Mouse (Mus musculus): ENCODE results near the gene Aebp1. TPM values are rescaled to one million over a fixed set of nuclear protein-coding genes. Genes with fewer than 3 reads are reported as not detected.

Aebp1 gene
- polyA plus RNA-seq, 1 experiment from 2014 or later: 32.5 TPM

DNA sequence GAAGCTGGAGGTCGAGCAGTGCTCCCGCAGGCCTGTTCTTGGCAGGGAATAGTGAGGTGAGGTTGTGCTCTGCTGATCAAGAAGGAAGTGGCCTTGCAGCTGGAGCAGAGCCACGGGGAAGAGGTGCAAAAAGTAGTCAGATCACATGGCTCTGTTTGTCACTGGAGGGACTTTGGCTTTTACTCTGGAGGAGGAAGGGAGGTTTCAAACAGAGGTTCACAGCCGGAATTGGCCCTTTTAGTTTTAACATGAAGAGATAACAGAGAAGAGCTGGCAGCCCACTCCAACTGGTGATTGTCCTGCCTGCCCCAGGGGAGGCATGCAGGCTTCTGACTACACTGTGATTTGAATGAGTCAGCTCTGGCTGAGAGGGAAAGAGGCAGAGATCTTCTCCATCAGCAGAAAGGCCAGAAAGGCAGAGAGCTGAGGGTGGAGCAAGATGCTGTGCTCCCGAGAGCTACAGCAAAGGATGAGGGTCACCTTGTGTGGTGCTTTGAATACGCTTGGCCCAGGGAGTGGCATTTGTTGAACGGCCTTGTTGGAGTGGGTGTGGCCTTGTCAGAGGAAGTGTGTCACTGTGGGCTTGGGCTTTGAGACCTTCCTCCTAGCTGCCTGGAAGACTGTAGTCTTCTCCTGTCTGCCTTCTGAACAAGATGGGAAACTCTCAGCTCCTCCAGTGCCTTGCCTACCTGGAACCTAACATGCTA is 15.0 kb upstream of the Aebp1 start:
- ATAC-seq (ENCODE audit: insufficient read depth) (no peak), DNase-seq (no peak)
- Histone ChIP-seq H3K27me3 (ENCODE audit: insufficient read depth, low read length) (no peaks in the 10 kb centered on the region), H3K27ac (ENCODE audit: low read depth) (no peak overlapping the region), H3K4me2 (no peak overlapping the region), H3K4me3 (ENCODE audit: low read depth, low read length) (no peak overlapping the region), H3K36me3 (ENCODE audit: insufficient read depth) (no peaks in the 10 kb centered on the region), H3K4me1 (ENCODE audit: insufficient read depth) (no peaks in the 10 kb centered on the region), H3K9ac (no peak overlapping the region), H3K9me3 (ENCODE audit: low read depth, low read length) (no peaks in the 10 kb centered on the region)
- 59% methylated on average over 7 of the region's 7 CpGs for WGBS
- TF ChIP-seq CTCF (IDR thresholded peaks at IDR 0.05; ENCODE audit: low read depth): no peak

DNA sequence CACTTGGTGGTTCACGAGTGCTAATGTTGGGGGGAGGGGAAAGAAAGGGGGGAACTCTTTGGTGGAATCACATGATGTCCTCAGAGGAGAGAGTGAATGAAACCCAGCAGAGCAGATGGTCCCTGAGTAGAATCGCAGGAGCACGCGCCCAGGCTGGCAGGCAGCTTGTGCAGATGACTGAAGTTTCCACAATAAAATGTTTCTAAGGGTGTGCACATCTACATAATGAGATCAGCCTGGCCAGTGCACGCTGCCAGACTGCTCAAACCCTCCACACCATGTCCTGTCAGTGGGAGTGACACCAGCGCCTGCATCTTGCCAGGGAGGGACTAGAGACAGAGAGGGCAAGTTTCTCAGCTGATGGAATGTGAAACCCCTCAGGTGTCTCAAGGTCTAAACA is 13.0 kb upstream of the Aebp1 start:
- ATAC-seq (ENCODE audit: insufficient read depth) (no peak), DNase-seq (no peak)
- 71% methylated on average over 6 of the region's 6 CpGs for WGBS
- no peak overlapping the region for H3K4me2 ChIP-seq
- no peak overlapping the region for H3K27ac ChIP-seq (ENCODE audit: low read depth)
- H3K9me3 ChIP-seq (ENCODE audit: low read depth, low read length): no peaks in the 10 kb centered on the region
- H3K27me3 ChIP-seq (ENCODE audit: insufficient read depth, low read length): no peaks in the 10 kb centered on the region
- no peaks in the 10 kb centered on the region for H3K4me1 ChIP-seq (ENCODE audit: insufficient read depth)
- H3K36me3 ChIP-seq (ENCODE audit: insufficient read depth): no peaks in the 10 kb centered on the region
- no peak overlapping the region for H3K9ac ChIP-seq
- TF ChIP-seq CTCF (IDR thresholded peaks at IDR 0.05; ENCODE audit: low read depth): no peak
- H3K4me3 ChIP-seq (ENCODE audit: low read depth, low read length): no peak overlapping the region

DNA sequence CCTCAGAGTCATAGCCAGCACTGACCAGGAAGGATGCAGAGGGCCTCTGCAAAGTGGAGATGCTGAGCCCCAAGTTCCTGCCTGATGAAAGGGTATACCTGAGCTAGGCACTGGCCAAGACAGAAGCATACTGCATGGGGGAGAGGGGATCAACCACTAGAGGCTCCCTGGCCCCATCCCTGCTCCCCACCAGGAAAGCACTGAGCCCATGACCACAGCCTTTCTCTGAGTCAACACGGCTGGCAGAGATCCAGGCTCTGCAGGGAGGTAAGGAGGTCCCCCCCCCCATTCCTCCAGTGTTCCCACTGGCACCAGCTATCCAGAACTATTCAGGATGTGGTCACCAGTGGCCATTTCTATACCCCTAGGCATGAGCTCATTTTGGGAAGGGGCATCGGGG is 12.4 kb upstream of the Aebp1 start:
- no peak overlapping the region for H3K9ac ChIP-seq
- 66% methylated on average over 2 of the region's 2 CpGs for WGBS
- no peak for TF ChIP-seq CTCF (IDR thresholded peaks at IDR 0.05; ENCODE audit: low read depth)
- no peak overlapping the region for H3K4me2 ChIP-seq
- H3K27me3 ChIP-seq (ENCODE audit: insufficient read depth, low read length): no peaks in the 10 kb centered on the region
- H3K27ac ChIP-seq (ENCODE audit: low read depth): no peak overlapping the region
- H3K4me1 ChIP-seq (ENCODE audit: insufficient read depth): no peaks in the 10 kb centered on the region
- DNase-seq: peak; percentile 21
- no peak for ATAC-seq (ENCODE audit: insufficient read depth)
- no peak overlapping the region for H3K4me3 ChIP-seq (ENCODE audit: low read depth, low read length)
- H3K36me3 ChIP-seq (ENCODE audit: insufficient read depth): no peaks in the 10 kb centered on the region
- H3K9me3 ChIP-seq (ENCODE audit: low read depth, low read length): no peaks in the 10 kb centered on the region

DNA sequence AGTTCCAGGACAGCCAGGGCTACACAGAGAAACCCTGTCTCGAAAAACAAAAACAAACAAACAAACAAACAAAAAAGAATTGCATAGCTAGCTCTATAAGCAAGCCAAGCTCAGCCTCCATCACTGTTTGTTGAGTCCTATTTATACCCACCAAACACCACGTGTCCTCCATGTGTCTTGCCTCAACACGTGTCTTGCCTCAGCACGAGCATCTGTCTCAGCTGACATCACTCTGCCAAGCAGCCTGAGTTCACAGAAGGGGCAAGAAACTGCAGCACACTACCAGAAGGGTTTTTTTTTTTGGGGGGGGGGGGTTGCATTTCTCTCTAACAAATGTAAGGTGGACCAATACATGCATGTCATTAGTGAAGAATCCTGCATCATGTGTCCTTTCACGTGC is 11.3 kb upstream of the Aebp1 start:
- H3K4me2 ChIP-seq: no peak overlapping the region
- no peaks in the 10 kb centered on the region for H3K4me1 ChIP-seq (ENCODE audit: insufficient read depth)
- WGBS: 45% methylated on average over 5 of the region's 5 CpGs
- H3K27me3 ChIP-seq (ENCODE audit: insufficient read depth, low read length): no peaks in the 10 kb centered on the region
- no peaks in the 10 kb centered on the region for H3K36me3 ChIP-seq (ENCODE audit: insufficient read depth)
- DNase-seq (peak; percentile 33), ATAC-seq (ENCODE audit: insufficient read depth) (peak; percentile 62; the same call in 1 of the 2 replicates)
- H3K4me3 ChIP-seq (ENCODE audit: low read depth, low read length): no peak overlapping the region
- H3K9ac ChIP-seq: no peak overlapping the region
- H3K27ac ChIP-seq (ENCODE audit: low read depth): no peak overlapping the region
- TF ChIP-seq CTCF (IDR thresholded peaks at IDR 0.05; ENCODE audit: low read depth): no peak
- no peaks in the 10 kb centered on the region for H3K9me3 ChIP-seq (ENCODE audit: low read depth, low read length)

DNA sequence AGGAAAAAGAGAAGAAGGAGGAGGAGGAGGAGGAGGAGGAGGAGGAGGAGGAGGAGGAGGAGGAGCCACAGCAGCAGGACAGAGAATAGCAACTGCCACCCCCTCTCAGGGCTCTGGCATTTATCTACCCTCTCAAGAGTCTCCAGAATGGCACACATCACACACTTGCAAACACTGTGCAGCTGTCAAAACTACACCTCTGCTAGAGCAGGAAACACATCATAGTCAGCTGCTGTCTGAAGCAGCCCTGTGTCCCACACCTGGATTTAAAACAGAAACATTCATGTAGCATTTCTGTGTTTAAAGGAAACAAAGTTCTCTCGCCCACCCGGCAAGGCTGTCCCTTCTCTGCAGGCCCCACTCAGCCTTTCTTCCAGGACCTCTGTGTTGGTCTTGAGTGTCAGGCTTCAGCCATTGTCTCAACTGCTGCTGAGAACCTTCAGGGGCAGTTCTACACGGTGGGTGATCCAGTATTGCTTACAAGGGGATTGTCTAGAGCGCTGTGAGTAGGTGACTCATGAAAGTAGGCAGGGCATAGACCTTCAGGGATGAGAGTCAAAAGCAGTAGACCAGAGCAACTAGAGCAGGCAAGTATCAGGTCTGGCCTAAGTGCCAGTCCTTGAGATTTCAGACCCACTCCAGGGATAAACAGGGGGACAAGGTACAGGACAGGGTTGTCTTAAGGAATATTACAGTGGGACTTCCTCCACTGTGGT is 10.6 kb upstream of the Aebp1 start:
- DNase-seq: no peak
- no peak for ATAC-seq (ENCODE audit: insufficient read depth)
- no peaks in the 10 kb centered on the region for H3K36me3 ChIP-seq (ENCODE audit: insufficient read depth)
- no peak overlapping the region for H3K4me2 ChIP-seq
- no peak for TF ChIP-seq CTCF (IDR thresholded peaks at IDR 0.05; ENCODE audit: low read depth)
- H3K4me1 ChIP-seq (ENCODE audit: insufficient read depth): no peaks in the 10 kb centered on the region
- WGBS: 43% methylated on average over 4 of the region's 4 CpGs
- no peak overlapping the region; the same call in 1 of the 2 replicates for H3K27ac ChIP-seq (ENCODE audit: low read depth)
- no peak overlapping the region for H3K9ac ChIP-seq
- no peaks in the 10 kb centered on the region for H3K9me3 ChIP-seq (ENCODE audit: low read depth, low read length)
- no peaks in the 10 kb centered on the region for H3K27me3 ChIP-seq (ENCODE audit: insufficient read depth, low read length)
- H3K4me3 ChIP-seq (ENCODE audit: low read depth, low read length): no peak overlapping the region

DNA sequence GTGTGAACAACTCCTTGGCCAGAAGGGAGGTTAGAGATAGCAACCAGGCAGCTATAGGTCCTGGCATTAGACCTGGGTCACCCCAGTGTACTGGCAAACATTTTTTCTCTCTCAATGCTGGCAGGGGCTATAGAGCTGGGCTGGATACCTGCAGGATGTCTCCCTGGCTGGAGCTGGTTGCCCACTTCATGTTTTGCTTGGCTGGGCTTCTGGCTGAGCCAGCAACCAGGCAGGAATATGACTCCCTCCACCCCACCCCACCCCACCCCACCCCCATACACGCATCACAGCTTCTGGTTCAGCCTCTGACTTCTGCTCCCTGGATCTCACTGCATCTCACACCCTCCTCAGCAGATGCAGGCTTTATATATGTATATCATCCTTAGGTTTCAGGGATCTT is 9.4 kb upstream of the Aebp1 start:
- Histone ChIP-seq H3K4me2 (no peak overlapping the region), H3K4me3 (ENCODE audit: low read depth, low read length) (no peak overlapping the region), H3K36me3 (ENCODE audit: insufficient read depth) (no peaks in the 10 kb centered on the region), H3K4me1 (ENCODE audit: insufficient read depth) (no peaks in the 10 kb centered on the region), H3K27ac (ENCODE audit: low read depth) (no peak overlapping the region), H3K9ac (no peak overlapping the region), H3K27me3 (ENCODE audit: insufficient read depth, low read length) (no peaks in the 10 kb centered on the region), H3K9me3 (ENCODE audit: low read depth, low read length) (no peaks in the 10 kb centered on the region)
- ATAC-seq (ENCODE audit: insufficient read depth): no peak
- 59% methylated on average over 1 of the region's 1 CpGs for WGBS
- DNase-seq: no peak
- no peak for TF ChIP-seq CTCF (IDR thresholded peaks at IDR 0.05; ENCODE audit: low read depth)

DNA sequence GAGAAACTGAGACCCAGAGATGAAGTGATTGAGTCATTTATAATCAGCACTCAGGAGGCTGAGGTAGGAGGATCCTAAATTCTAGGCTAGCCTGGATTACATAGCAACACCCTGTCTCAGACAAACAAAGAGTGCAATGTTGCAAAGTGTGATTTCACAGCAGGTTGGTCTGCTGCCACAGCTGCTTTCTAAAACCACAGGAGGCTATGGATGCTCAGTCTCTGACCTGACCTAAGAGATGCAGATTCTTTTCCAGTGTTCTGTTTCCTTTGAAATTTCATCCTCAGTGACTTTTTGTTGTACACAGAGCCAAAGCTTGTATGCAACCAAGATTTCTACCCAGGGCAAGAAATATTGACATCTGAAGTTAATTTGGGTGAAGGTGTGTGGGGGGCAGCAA is 6.3 kb upstream of the Aebp1 start:
- DNase-seq (no peak), ATAC-seq (ENCODE audit: insufficient read depth) (no peak)
- Histone ChIP-seq H3K4me3 (ENCODE audit: low read depth, low read length) (no peak overlapping the region), H3K36me3 (ENCODE audit: insufficient read depth) (no peaks in the 10 kb centered on the region), H3K4me1 (ENCODE audit: insufficient read depth) (no peaks in the 10 kb centered on the region), H3K9ac (no peak overlapping the region), H3K9me3 (ENCODE audit: low read depth, low read length) (no peaks in the 10 kb centered on the region), H3K27ac (ENCODE audit: low read depth) (no peak overlapping the region), H3K4me2 (no peak overlapping the region), H3K27me3 (ENCODE audit: insufficient read depth, low read length) (no peaks in the 10 kb centered on the region)
- no peak for TF ChIP-seq CTCF (IDR thresholded peaks at IDR 0.05; ENCODE audit: low read depth)

Measured in lung, embryonic 14.5 days (tissue).